Mouse (Mus musculus) CD8-positive naive resting alpha-beta T cell, adult 2 months (primary cell): ENCODE measurements around the gene E2f4.
"Not testable (repeated sequence)": the region's sequence is repeated elsewhere in the genome, so short reads cannot be mapped to it uniquely, and the experiment has no call there.

ENCODE experiments used
- DNase-seq, 2 experiments: peaks; one replicate each; pipeline ENCODE4 v3.0.0; 2022; ENCODE audit warnings: low read depth in 2 of 2, low spot score in 2 of 2

E2f4 gene

DNA sequence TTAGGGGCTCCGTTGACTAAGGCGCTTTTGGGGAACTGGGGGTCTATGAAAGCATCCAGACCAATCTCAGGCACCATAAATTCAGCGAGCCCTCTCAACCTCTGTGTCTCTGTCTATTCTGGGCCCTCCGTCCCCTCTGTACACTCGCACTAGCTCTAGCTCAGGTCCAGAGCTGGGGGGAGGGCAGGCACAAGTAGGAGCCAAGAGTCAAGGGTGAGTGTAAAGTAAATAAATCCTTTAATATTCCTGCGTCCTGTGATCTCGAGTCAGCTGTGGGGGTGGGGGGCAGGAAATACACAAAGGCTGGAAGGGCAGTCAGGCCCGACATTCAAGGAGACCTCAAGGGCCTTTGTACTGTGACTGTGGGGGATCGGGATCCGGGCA, 28.4 kb upstream of the E2f4 start:
- no peak for DNase-seq

DNA sequence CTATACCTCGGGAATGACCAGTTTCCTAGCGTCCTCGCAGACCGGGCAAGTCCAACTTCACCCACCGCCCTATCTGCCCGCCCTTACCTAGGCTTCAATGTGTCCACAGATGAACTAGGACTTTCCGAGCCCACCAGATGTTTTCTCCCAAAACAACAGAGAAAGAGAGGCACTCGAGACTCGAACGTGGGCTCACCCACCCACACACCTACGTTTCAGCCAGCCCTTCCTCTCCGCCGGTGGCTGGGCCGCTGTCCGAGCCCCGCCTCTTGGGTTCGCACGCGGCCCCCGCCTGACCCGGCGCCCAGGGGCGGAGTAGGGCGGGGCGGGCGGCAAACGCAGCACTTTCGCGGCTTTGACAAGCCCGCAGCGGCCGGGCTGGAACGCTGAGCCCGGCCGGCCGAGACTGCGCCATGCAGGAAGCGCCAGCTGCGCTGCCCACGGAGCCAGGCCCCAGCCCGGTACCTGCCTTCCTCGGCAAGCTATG, 28.0 kb upstream of the E2f4 start, which contains the start of gene Hsf4:
Gene Hsf4 (plus strand): TSS at position 341 of the 487 bp plus-strand sequence.
- DNase-seq, result no peak

DNA sequence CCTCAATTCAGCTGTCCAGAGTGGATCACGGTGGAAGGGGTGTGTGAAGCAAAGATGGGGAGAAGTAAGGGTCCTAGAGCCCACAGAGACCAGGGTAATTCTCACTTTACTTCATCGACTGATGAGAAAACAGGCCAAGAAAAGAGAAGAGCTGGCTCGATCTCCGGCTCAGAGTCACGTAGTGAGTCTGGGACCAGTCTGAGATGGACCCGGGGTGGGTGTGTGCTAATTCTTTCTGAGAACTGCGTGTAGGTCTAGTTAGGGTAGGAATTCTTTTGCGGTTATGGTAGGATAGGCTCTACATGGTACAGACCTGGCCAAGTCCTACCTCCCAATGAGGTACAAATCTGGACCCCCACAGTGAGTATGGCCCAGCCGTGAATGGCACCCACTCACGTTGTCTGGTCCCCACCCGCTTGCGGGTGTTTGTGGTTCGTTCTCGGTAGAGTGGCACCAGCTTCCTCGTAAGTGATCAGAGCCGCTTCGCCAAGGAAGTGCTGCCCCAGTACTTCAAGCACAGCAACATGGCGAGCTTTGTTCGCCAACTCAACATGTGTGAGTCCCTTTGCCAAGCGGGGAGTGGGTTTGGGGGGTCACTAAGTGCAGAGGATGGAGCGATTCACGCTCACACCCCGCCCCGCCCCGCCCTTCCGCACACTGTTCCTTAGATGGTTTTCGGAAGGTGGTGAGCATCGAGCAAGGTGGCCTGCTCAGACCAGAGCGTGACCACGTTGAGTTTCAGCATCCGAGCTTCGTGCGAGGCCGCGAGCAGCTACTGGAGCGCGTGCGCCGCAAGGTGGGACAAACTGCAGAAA, 27.2 kb upstream of the E2f4 start:
- no peak for DNase-seq

DNA sequence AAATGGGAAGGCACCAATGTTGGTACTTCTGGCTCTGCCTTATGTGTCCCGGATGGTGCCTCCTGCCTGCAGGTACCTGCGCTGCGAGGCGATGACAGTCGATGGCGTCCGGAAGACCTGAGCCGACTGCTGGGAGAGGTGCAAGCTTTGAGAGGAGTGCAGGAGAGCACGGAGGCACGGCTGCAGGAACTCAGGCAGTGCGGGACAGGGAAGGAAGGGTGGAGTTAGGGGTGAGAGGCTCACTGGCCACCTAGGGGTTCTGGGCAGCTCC, 26.6 kb upstream of the E2f4 start:
- DNase-seq, result no peak

DNA sequence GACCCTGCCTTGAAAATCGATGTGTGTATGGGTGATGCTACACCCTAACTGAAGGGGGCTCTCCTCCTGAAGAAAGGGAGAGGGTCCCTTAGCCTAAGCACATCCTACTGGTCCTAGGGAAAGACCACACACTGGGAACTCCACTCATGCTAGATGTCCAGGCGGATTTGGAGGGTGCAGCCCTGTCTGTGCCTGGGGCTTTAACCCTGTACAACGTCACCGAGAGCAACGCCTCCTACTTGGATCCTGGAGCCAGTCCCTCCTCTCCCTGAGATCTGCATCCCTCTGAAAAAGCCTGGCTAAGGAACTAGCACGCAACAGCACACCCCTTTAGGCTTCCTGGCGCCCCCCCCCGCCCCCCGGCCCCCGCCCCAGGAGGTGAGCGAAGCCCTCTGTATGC, 22.1 kb upstream of the E2f4 start:
- no peak for DNase-seq

DNA sequence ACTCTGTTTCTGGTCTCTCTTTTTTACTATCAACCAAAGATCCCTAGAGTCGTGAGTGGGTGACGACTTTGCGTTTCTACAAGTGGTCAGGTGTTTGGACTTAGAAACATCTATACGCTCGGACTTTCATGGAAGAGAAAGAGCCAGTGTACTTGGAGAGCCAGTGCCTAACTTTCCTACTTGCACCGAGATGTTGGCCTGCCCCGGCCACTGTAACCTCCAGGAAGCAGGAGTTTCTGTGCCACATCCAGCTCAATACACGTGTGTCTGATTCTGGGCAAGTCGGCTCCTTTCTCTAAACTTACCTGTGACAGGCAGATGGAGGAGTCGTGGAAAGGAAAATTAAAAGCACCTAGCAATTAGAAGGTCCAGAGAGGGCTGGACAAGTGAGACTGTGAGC, 21.6 kb upstream of the E2f4 start, which contains the start of gene Nol3:
Gene Nol3 (plus strand): TSS at position 301 of the 400 bp plus-strand sequence.
- DNase-seq, result no peak

DNA sequence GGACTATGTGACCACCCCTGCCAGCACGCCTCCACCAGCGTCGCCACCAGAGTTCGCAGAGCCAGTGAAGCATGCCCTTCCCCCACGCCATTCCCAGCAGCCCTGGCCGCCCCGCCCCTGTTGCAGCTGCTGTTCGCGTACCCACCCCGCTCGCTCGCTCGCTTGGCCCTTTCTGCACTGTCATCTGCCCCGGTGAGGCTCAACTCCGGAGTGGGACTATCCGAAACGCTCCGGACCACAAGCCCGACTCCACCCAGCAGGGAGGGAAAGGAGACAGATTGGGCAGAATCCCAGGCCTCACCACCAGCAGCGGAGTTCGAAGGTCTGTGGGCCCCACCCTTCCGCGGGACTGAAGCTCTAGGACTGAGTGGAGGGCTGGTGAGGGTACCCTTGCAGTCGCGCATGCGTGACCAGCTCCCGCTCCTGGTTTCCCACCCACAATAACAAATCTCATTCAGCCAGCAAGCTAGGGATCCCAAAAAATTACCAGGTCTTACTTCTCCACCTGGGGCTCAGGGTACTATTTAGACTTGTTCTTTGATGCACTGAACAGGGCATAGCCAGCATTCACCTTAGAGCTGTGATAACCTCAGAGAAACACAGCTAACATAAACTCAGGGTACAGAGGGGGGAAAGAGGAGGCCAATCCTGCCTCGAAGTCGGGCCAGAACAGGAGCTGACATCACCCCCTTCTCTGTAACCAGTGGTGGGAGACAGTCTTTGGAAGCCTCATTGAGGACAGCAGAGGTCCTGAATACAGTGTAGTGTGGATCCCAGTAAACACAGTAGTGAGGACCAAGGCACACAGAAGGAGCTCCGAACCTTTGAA, 21.0 kb upstream of the E2f4 start:
- DNase-seq, result no peak

DNA sequence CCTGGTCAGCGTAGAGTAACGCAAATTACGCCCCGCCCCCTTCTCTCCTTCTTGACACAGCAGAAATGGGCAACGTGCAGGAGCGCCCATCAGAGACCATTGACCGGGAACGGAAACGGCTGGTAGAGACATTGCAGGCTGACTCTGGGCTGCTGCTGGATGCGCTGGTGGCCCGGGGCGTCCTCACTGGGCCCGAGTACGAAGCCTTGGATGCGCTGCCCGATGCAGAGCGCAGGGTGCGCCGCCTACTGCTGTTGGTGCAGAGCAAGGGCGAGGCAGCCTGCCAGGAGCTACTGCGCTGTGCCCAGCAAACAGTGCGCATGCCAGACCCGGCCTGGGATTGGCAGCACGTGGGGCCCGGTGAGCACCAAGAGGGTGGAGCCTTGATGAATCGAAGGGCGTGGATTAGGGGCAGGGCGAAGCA, 18.5 kb upstream of the E2f4 start:
- DNase-seq, result no peak

DNA sequence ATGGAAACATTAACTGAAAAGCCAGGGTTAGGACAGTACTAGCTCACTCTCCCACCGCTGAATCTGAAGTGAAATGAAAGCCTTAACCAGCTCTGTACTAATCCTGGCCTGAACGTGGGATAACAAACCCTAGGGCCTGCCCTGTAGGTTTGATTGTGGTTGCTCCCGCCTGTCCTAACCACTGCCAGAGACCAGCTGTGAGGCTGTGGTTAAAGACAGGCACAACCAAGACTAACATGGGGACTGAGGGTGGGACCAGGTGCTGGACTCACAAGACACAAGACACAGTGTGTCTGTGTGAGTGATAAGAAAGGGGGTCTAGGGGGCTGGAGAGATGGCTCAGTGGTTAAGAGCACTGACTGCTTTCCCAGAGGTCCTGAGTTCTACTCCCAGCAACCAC, 16.9 kb upstream of the E2f4 start:
- no peak for DNase-seq

DNA sequence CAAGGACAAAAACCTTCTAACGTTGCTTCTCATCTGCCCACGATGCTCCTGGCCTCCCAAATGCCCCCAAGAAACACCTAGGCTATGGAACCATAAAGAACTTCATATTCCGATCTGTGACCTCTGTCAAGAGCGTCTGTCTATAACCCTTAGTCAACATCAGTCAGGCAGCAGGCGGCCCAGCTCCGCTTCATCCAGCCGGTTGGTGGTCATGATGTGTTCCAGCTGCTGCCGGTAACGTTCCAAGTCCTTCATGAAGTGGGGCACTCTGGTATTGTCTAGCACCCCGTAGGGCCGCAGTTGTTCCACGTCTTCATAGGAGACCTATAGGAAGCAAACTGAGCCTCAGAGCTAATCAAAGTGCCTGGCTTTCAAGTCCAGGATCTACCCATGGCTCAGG, 15.6 kb upstream of the E2f4 start:
- no peak for DNase-seq

DNA sequence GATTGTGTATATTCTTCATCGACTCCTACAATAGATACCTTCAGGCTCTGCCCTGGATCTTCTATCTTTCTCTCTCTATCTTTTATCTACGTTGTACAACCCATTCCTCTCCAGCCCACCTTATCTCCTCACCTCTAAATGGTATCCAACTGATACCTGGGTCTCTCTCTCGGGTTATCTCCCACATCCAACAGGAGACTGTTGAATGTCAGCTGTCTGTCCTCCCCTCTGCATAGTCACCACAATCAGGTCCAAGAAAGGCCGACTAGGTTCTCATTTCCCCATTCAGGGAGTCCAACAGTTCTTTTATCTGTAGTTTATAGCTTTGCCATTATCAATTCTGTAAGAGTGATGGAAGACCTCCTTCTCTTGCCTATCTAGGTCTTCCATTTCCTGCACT, 15.2 kb upstream of the E2f4 start:
- DNase-seq, result no peak

DNA sequence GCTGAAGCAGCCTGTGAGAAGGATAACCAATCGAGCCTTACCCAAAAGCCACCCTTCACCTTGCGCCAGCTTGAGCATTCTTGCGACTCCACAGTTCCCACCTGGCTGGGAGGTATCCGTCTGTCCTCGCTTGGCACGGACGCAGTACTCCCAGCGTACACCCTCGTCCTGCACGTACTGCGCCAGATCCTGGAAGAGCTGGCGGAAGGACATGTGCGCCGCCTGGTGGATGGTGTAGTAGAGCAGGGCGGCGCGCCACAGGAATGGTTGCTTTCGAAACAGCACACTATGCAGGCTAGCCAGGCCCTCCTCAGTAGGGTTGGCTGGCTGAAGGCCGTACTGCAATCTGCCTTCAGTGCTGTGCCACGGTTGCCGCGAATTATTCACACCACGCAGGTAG, 14.4 kb upstream of the E2f4 start:
- DNase-seq, result no peak

DNA sequence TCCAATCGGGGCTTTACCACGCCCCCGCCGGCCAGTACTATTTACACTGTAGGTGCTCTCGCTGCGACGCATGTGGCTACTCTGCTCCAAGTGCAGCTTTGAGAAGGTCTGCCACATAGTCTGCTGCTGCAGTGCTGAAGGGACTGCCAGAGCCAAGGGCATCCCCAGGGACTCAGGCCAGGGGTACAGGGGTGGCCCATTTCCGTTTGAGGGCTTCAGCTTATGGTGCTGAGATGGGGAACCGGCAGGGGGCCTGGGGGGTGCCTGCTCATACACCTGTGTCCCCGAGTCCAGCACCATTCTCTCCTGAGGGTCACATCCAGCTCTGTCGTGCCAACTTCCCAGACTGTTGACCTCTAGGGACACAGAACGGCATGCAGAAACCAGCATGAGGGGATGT, 11.9 kb upstream of the E2f4 start:
- no peak for DNase-seq

DNA sequence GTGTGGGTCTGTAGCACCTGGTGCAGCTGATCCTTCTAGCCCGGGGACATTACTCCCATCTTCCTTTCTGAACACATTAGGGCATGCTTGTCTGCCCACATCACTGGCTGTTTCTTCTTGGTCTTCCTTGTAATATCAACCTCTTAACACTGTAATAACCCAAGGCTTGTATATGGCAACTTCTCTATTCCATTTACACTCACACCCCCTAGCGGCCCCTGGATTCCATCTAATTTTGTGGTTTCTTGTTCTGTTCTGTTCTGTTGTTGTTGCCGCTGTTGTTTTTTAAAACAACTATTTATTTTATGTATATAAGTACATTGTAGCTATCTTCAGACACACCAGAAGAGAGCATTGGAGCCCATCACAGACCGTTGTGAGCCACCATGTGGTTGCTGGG, 10.6 kb upstream of the E2f4 start:
- no peak for DNase-seq

DNA sequence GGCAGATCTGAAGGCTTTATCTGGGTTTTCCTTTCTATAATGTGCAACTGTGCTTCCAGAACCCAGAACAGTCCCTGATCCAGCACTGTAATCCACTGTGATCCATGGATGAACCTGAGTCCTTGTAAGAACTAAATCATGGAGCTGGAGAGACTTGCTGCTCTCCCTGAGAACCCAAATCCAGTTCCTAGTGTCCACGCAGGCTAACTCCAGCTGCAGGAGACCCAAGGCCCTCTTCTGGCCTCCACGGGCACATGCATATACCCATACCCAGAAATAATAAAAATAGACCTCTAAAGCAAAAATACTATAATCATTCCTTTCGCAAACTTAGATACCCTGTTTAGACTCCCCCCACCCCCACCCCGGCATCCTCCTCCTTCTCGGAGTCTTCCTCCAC, 9.2 kb upstream of the E2f4 start:
- DNase-seq, result no peak

DNA sequence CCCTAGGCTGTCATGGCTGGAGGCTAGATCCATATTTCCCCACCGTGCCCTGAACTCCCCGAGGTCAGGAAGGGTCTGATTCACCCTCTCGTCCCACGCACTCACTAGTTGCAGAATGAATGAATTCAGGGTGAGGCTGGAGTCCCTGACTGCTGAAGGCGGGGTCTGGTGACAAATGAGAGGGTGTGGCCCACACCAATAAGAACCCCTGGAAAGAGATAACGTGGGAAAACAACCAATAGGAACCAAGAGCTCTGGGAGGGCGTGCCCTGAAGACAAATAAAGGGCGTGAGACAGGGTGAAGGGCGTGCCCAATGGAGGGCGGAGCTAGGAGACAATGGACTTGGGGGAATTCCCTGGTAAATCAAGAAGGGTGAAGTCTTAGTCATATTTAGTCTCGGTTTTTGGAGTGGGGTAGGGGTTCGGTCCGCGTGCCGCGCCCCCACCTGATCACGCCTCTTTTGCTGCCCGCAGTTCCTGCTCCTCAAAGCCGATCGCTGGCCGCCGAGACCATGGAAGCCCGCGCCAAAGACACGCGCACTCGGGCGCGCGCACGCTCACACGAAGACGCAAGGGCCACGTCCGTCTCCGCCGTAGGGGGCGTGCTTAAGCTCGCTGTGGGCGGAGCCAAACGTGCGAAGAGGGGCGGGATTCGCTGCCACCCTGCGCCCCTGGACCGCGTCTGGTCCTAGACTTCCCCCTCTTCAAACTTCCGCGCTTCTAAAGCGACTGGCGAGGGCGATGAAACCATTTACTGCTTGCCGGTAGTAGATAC, 8.3 kb upstream of the E2f4 start:
- DNase-seq, result peak; percentile 87 to 92

DNA sequence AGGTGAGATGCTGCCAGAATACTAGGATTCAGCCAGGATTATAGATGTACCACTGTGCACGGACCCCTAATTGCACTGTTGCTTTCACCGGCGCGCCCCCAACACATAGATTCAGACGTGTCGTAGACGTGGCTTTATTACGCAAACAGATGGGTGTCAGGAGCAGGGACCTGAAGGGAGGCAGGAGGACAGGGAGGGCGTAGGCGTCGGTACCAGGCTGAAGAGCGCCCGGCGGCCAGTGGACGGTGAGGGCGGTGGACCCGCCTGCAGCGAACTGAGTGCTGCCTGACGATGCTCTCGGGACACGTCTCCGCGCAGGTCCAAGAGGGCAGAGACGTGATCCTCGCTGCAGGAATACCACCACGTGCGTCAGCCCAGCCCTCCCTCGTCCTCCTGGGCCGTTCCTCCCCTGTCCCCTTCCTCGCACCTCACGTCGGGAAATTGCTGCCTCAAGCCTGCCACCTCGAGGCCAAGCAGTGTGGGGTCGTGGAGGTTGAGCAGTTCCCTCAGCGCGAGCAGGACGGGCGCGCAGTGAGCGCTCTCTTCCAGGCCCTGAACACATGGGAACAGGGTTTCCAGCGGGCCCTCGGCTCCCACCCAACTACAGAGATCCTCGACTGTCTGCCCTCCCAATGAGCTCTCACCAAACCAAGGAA, 7.5 kb upstream of the E2f4 start, which contains the start of gene 4931428F04Rik:
Gene 4931428F04Rik (minus strand): TSS at position 60 of the 656 bp plus-strand sequence.
- DNase-seq, result no peak

DNA sequence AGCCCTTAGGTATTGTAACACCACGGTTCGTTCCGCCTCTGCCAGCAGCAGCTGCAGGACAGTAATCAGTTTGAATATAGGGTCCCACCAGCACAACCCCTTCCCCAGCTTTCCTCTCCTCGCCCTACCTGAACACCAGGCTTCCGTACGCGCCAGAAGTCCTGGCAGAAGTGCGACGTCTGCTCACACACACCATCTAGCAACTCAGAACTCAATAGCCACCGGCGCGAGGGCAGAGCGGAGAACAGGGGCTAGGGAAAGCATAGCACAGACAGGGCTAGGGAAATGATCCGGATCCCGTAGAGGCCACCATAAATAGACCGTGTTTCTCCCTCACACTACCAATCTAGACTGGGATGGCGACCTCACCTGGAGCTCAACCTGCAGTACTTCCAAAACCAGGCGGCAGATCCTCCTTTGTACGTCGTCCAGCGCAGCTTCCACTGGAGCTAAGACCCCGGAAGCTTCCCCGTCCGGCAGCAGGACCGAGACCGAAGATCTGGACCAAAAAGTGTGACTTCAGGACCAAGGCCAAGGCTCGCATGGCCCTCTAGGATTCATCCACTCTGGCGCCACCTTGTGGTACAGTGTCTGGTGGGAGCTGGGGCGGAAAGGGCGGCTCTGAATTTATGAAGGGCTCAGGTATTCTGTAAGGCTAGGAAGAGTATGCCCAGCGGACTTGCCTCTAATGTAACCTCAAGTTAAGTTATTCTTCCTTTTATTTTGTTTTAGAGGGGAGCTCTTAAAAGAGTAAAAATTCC, 6.7 kb upstream of the E2f4 start:
- DNase-seq, result peak; percentile 84 to 92

DNA sequence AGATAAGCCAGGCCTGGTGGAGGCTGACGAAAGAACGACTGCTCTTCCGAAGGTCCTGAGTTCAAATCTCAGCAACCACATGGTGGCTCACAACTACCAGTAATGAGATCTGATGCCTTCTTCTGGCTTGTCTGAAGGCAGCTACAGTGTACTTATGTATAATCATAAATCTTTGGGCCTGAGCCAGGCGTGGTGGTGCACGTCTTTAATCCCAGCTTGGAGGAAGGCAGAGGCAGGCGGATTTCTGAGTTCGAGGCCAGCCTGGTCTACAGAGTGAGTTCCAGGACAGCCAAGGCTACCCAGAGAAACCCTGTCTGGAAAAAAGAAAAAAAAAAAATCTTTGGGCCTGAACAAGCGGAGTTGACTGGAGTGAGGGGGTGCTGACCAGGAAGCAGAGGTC, 6.1 kb upstream of the E2f4 start:
- DNase-seq, result not testable (repeated sequence)

DNA sequence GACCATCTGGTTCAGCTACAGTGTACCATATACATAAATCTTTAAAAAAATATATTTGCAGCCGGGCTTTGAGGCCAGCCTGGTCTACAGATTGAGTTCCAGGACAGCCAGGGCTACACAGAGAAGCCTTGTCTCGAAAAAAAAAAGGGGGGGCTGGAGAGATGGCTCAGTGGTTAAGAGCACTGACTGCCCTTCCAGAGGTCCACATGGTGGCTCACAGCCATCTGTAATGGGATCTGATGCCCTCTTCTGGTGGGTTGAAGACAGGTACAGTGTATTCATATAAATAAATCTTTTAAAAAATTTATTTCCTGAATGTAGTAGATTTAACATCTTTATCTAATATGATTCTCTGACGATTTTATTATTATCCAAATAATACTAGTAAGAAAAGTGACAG, 5.7 kb upstream of the E2f4 start:
- DNase-seq, result not testable (repeated sequence)
